Mouse (Mus musculus): ENCODE data around the gene Fgfr2.

The Fgfr2 gene

GRCm38 (mm10) chr7:131554341-131555180, 1568.6 kb downstream of the Fgfr2 start:
- DNase-seq = no peak

- DNase-seq = no peak
Observed at GRCm38 (mm10) chr7:131553771-131554175, 1569.4 kb downstream of the Fgfr2 start.

- DNase-seq = no peak
Observed at GRCm38 (mm10) chr7:131552781-131553180, 1570.4 kb downstream of the Fgfr2 start.

GRCm38 (mm10) chr7:131551931-131552741, 1571.0 kb downstream of the Fgfr2 start:
- DNase-seq = no peak

- no peak for DNase-seq
Observed at GRCm38 (mm10) chr7:131551471-131551870, 1571.7 kb downstream of the Fgfr2 start.

- DNase-seq = no peak
Observed at GRCm38 (mm10) chr7:131548473-131548872, 1574.7 kb downstream of the Fgfr2 start, which contains the start of gene Hmx2. TSS of gene Hmx2 (plus strand) at chr7:131548773.

- no peak for DNase-seq
Observed at GRCm38 (mm10) chr7:131547481-131547880, 1575.7 kb downstream of the Fgfr2 start.

GRCm38 (mm10) chr7:131546423-131546822, 1576.7 kb downstream of the Fgfr2 start:
- no peak for DNase-seq

GRCm38 (mm10) chr7:131545701-131546385, 1577.3 kb downstream of the Fgfr2 start:
- DNase-seq = no peak

GRCm38 (mm10) chr7:131544871-131545270, 1578.3 kb downstream of the Fgfr2 start:
- DNase-seq = no peak

GRCm38 (mm10) chr7:131543623-131544481, 1579.3 kb downstream of the Fgfr2 start:
- DNase-seq = no peak

- no peak for DNase-seq
Observed at GRCm38 (mm10) chr7:131542872-131543622, 1580.1 kb downstream of the Fgfr2 start.

- no peak for DNase-seq
Observed at GRCm38 (mm10) chr7:131542115-131542871, 1580.9 kb downstream of the Fgfr2 start, which contains the start of gene Hmx3. TSS of gene Hmx3 (plus strand) at chr7:131542867.

- no peak for DNase-seq
Observed at GRCm38 (mm10) chr7:131541184-131542114, 1581.7 kb downstream of the Fgfr2 start.

- peak; percentile 76 for DNase-seq
Observed at GRCm38 (mm10) chr7:131539979-131540378, 1583.2 kb downstream of the Fgfr2 start.

GRCm38 (mm10) chr7:131503739-131504138, 1619.4 kb downstream of the Fgfr2 start:
- DNase-seq = no peak

GRCm38 (mm10) chr7:131478403-131478802, 1644.7 kb downstream of the Fgfr2 start:
- no peak for DNase-seq

GRCm38 (mm10) chr7:131477140-131477539, 1646.0 kb downstream of the Fgfr2 start:
- DNase-seq = no peak

GRCm38 (mm10) chr7:131471551-131471950, 1651.6 kb downstream of the Fgfr2 start:
- DNase-seq = no peak

Measured in right cerebral cortex, adult 18-20 months (tissue).